Mouse (Mus musculus): ENCODE data around the gene P3h4. TPM values are rescaled to one million over a fixed set of nuclear protein-coding genes. Genes with fewer than 3 reads are reported as not detected.

Gene P3h4
- polyA plus RNA-seq, 1 experiment from 2014 or later = 54.5 TPM

GRCm38 (mm10) chr11:100404456-100405074, 10.1 kb downstream of the P3h4 start:
- no peak overlapping the region for H3K4me3 ChIP-seq (replicated peaks; ENCODE audit: low read depth, low read length)
- no peak for TF ChIP-seq CTCF (IDR thresholded peaks at IDR 0.05; ENCODE audit: low read depth)
- H3K4me2 ChIP-seq (ENCODE audit: low read length) = no peak overlapping the region
- no peak overlapping the region for H3K9ac ChIP-seq (ENCODE audit: low read depth, low read length)
- ATAC-seq (replicated peaks; ENCODE audit: low FRiP score, low read depth) (no peak), DNase-seq (ENCODE audit: low spot score) (no peak)
- no peak overlapping the region for H3K27ac ChIP-seq
- 0 out of 2 replicates have a peak, but pooled peaks cover 3% of the 10 kb centered on the region for H3K4me1 ChIP-seq (replicated peaks; ENCODE audit: insufficient read depth, low read length)
- H3K9me3 ChIP-seq (replicated peaks; ENCODE audit: low read length) = no peaks in the 10 kb centered on the region
- WGBS = 91% methylated on average over 3 of the region's 3 CpGs
- 0 out of 2 replicates have a peak, but pooled peaks cover 6% of the 10 kb centered on the region for H3K36me3 ChIP-seq (ENCODE audit: insufficient read depth, low read length)
- no peaks in the 10 kb centered on the region for H3K27me3 ChIP-seq (ENCODE audit: insufficient read depth, low read length)

- 49% methylated on average over 10 of the region's 10 CpGs for WGBS
- Histone ChIP-seq H3K9ac (ENCODE audit: low read depth, low read length) (no peak overlapping the region), H3K27me3 (ENCODE audit: insufficient read depth, low read length) (no peaks in the 10 kb centered on the region), H3K36me3 (ENCODE audit: insufficient read depth, low read length) (0 out of 2 replicates have a peak, but pooled peaks cover 3% of the 10 kb centered on the region), H3K4me1 (replicated peaks; ENCODE audit: insufficient read depth, low read length) (0 out of 2 replicates have a peak, but pooled peaks cover 3% of the 10 kb centered on the region), H3K27ac (0 out of 2 replicates have a peak overlapping the region, but pooled peaks have one; percentile 31), H3K4me2 (ENCODE audit: low read length) (no peak overlapping the region), H3K9me3 (replicated peaks; ENCODE audit: low read length) (no peaks in the 10 kb centered on the region), H3K4me3 (replicated peaks; ENCODE audit: low read depth, low read length) (no peak overlapping the region)
- no peak for TF ChIP-seq CTCF (IDR thresholded peaks at IDR 0.05; ENCODE audit: low read depth)
- DNase-seq (ENCODE audit: low spot score) (no peak), ATAC-seq (replicated peaks; ENCODE audit: low FRiP score, low read depth) (no peak)
Observed at GRCm38 (mm10) chr11:100403445-100404134, 11.0 kb downstream of the P3h4 start.

- no peaks in the 10 kb centered on the region for H3K27me3 ChIP-seq (ENCODE audit: insufficient read depth, low read length)
- no peak for ATAC-seq (replicated peaks; ENCODE audit: low FRiP score, low read depth)
- H3K9ac ChIP-seq (ENCODE audit: low read depth, low read length) = no peak overlapping the region
- WGBS = 68% methylated on average over 2 of the region's 2 CpGs
- 0 out of 2 replicates have a peak, but pooled peaks cover 3% of the 10 kb centered on the region for H3K36me3 ChIP-seq (ENCODE audit: insufficient read depth, low read length)
- no peaks in the 10 kb centered on the region for H3K9me3 ChIP-seq (replicated peaks; ENCODE audit: low read length)
- no peak overlapping the region for H3K27ac ChIP-seq
- no peak overlapping the region for H3K4me3 ChIP-seq (replicated peaks; ENCODE audit: low read depth, low read length)
- no peak for DNase-seq (ENCODE audit: low spot score)
- TF ChIP-seq CTCF (IDR thresholded peaks at IDR 0.05; ENCODE audit: low read depth) = no peak
- H3K4me2 ChIP-seq (ENCODE audit: low read length) = no peak overlapping the region
- H3K4me1 ChIP-seq (replicated peaks; ENCODE audit: insufficient read depth, low read length) = 0 out of 2 replicates have a peak, but pooled peaks cover 3% of the 10 kb centered on the region
Observed at GRCm38 (mm10) chr11:100402682-100403081, 12.0 kb downstream of the P3h4 start.

- no peak overlapping the region for H3K9ac ChIP-seq (ENCODE audit: low read depth, low read length)
- no peak overlapping the region for H3K4me2 ChIP-seq (ENCODE audit: low read length)
Observed at GRCm38 (mm10) chr11:100402240-100402639, 12.4 kb downstream of the P3h4 start.

GRCm38 (mm10) chr11:100400842-100401241, 13.8 kb downstream of the P3h4 start:
- Histone ChIP-seq H3K9ac (ENCODE audit: low read depth, low read length) (no peak overlapping the region), H3K27me3 (ENCODE audit: insufficient read depth, low read length) (no peaks in the 10 kb centered on the region), H3K4me1 (replicated peaks; ENCODE audit: insufficient read depth, low read length) (peaks cover 6% of the 10 kb centered on the region), H3K4me3 (replicated peaks; ENCODE audit: low read depth, low read length) (no peak overlapping the region), H3K9me3 (replicated peaks; ENCODE audit: low read length) (no peaks in the 10 kb centered on the region), H3K27ac (no peak overlapping the region), H3K4me2 (ENCODE audit: low read length) (no peak overlapping the region), H3K36me3 (ENCODE audit: insufficient read depth, low read length) (no peaks in the 10 kb centered on the region)
- ATAC-seq (replicated peaks; ENCODE audit: low FRiP score, low read depth) (no peak), DNase-seq (ENCODE audit: low spot score) (no peak)
- WGBS = 75% methylated on average over 6 of the region's 6 CpGs
- TF ChIP-seq CTCF (IDR thresholded peaks at IDR 0.05; ENCODE audit: low read depth) = no peak

More at GRCm38 (mm10) chr11:100402240-100402639, 12.4 kb downstream of the P3h4 start:
- ATAC-seq (replicated peaks; ENCODE audit: low FRiP score, low read depth) (no peak), DNase-seq (ENCODE audit: low spot score) (no peak)
- H3K27me3 ChIP-seq (ENCODE audit: insufficient read depth, low read length) = no peaks in the 10 kb centered on the region
- no peak for TF ChIP-seq CTCF (IDR thresholded peaks at IDR 0.05; ENCODE audit: low read depth)
- H3K36me3 ChIP-seq (ENCODE audit: insufficient read depth, low read length) = 0 out of 2 replicates have a peak, but pooled peaks cover 3% of the 10 kb centered on the region
- no peak overlapping the region for H3K27ac ChIP-seq
- H3K4me3 ChIP-seq (replicated peaks; ENCODE audit: low read depth, low read length) = no peak overlapping the region
- 0 out of 2 replicates have a peak, but pooled peaks cover 3% of the 10 kb centered on the region for H3K4me1 ChIP-seq (replicated peaks; ENCODE audit: insufficient read depth, low read length)
- WGBS = 29% methylated on average over 6 of the region's 6 CpGs
- H3K9me3 ChIP-seq (replicated peaks; ENCODE audit: low read length) = no peaks in the 10 kb centered on the region

- 74% methylated on average over 12 of the region's 12 CpGs for WGBS
- no peaks in the 10 kb centered on the region for H3K9me3 ChIP-seq (replicated peaks; ENCODE audit: low read length)
- no peaks in the 10 kb centered on the region for H3K27me3 ChIP-seq (ENCODE audit: insufficient read depth, low read length)
- DNase-seq (ENCODE audit: low spot score) = no peak
- H3K4me2 ChIP-seq (ENCODE audit: low read length) = no peak overlapping the region
- ATAC-seq (replicated peaks; ENCODE audit: low FRiP score, low read depth) = no peak
- H3K27ac ChIP-seq = no peak overlapping the region
- no peak overlapping the region for H3K9ac ChIP-seq (ENCODE audit: low read depth, low read length)
- no peak overlapping the region for H3K4me3 ChIP-seq (replicated peaks; ENCODE audit: low read depth, low read length)
- H3K36me3 ChIP-seq (ENCODE audit: insufficient read depth, low read length) = no peaks in the 10 kb centered on the region
- TF ChIP-seq CTCF (IDR thresholded peaks at IDR 0.05; ENCODE audit: low read depth) = no peak
- peaks cover 15% of the 10 kb centered on the region for H3K4me1 ChIP-seq (replicated peaks; ENCODE audit: insufficient read depth, low read length)
Observed at GRCm38 (mm10) chr11:100399727-100400538, 14.7 kb downstream of the P3h4 start.

Data from kidney, postnatal 0 days (tissue).